Mouse (Mus musculus): Measurements from ENCODE around the gene Cryzl1.
"Not testable (repeated sequence)": the region's sequence is repeated elsewhere in the genome, so short reads cannot be mapped to it uniquely, and the experiment has no call there.

Cryzl1 gene

DNA sequence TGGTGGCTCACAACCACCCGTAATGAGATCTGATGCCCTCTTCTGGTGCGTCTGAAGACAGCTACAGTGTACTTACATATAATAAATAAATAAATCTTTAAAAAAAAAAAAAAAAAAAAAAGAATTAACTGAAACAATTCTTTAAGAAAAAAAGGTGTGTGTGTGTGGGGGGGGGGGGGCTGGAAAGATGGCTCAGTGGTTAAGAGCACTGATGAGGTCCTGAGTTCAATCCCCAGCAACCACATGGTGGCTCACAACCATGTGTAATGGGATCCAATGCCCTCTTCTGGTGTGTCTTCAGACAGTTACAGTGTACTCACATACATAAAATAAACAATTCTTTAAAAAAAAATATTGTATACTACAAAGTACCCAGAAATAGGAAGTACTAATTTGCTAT lies 83.4 kb downstream of the Cryzl1 start:
- in situ Hi-C loops (cut with MboI): not testable (repeated sequence)

DNA sequence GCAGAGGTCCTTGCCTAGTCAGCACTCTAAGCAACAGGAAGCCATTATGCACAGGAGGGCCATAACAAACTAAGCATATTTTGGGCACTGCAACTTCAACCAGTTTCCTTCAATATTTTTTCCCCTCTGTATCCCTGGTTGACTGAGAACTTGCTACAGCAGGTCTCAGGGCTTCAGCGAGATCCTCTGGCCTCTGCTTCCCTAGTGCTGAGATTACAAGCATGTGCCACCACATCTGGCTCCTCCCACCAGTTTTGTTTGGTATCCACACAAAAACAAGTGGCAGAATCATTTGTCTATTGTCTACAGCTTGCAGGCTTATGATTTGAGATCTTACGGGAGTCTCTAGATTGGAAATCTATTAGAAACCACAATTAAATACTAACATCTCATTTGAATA lies 83.9 kb downstream of the Cryzl1 start:
- in situ Hi-C loops (cut with MboI): no loop called here

DNA sequence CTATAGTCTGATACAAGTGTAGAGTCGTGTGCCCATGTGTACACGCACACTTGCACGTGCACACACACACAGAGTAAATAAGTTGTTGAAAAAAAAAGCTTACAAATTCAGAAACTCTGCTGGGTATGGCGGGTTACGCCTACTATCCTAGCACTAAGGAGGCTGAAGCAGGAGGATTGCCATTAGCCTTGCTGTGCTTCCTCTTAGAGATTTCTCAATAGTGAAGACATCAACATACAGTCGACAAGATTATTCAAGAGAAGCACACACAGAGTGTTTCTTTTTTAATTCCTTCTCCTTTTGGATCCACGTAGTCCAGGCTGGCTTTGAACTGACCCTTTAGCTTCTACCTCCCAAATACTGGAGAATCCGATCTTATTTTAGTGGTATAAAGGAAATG lies 88.6 kb downstream of the Cryzl1 start:
- in situ Hi-C loops (cut with MboI): no loop called here

DNA sequence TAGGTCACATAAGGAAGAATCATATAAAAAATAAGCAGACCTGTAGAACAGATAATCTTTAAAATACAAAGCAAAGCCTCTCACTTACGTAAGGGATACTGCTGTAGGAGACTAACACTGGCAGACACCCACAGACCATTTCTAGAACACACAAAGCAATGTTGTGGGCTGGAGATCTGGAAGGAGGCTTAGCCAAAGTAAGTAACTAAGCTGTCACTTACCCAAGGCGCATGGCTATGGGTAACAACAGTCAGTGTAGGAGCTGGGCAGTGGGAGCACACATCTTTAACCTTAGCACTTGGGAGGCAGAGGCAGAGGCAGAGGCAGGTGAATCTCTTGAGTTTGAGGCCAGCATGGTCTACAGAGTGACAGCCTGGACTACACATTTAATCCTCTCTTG lies 89.1 kb downstream of the Cryzl1 start:
- in situ Hi-C loops (cut with MboI): no loop called here
